Mouse (Mus musculus) lung, adult 2 months (tissue): ENCODE data around the gene Gm20388. TPM values are rescaled to one million over a fixed set of nuclear protein-coding genes. Genes with fewer than 3 reads are reported as not detected.

Source experiments
- DNase-seq: peaks from one replicate; pipeline ENCODE4 v3.0.0; 2022
- H3K4me1 ChIP-seq: fragments of 200-500 bp; 2 replicates; pipeline ENCODE4 v1.6.1; 2011; ENCODE audit warnings: low read length; ENCODE audit not compliant: control insufficient read depth, insufficient read depth
- H3K4me3 ChIP-seq: fragments of 200-500 bp; replicated peaks from 2 replicates; pipeline ENCODE3; 2011; ENCODE audit warnings: low read depth, mild to moderate bottlenecking, control low read depth, low read length; ENCODE audit errors: extremely low read depth
- CTCF ChIP-seq: fragments of 200-500 bp; IDR thresholded peaks from 2 replicates; pipeline ENCODE4 v1.5.1; 2011; ENCODE audit warnings: mild to moderate bottlenecking, low read length, control low read depth; ENCODE audit not compliant: insufficient read depth
- POLR2A ChIP-seq: fragments of 200-500 bp; IDR thresholded peaks from 2 replicates; pipeline ENCODE4 v1.6.1; 2011; ENCODE audit warnings: low read depth, mild to moderate bottlenecking, control low read depth, low read length, borderline replicate concordance; ENCODE audit errors: extremely low read depth
- WGBS: fragments of 180-500 bp; shearing (Covaris S2); methylation state at CpG from one replicate; pipeline ENCODE4 v1.1.7; 2018; 5-methylcytosine and 5-hydroxymethylcytosine counted together
- polyA plus RNA-seq: library from polyadenylated mRNA; depleted of rRNA; stranded (reverse); fragments of >200 nt; gene quantifications from 2 replicates; pipeline ENCODE4 v1.2.3, GENCODE M21; 2012

The Gm20388 gene
- polyA plus RNA-seq, 1 experiment: 67.8 TPM

DNA sequence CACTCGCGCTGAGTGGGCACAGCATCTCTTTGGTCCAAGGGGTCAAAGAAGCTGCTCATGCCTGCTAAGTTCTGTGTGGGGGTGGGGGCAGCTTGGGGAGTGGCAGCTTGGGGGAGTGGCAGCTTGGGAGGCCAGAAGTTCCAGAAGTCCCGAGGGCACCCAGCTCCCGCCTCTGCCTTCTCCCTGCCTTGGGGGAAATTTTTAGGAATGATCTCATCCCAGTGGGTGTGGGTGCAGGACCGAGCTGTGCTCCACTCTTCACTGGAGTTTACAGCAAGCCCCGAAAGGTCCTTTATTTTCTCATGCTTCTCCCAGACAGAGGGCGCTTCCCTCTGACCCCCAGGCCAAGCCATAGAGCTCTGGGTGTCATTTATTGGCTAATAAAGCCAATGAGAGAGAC is 2126.6 kb downstream of the Gm20388 start:
- TF ChIP-seq CTCF: no peak
- TF ChIP-seq POLR2A: no peak
- Histone ChIP-seq H3K4me1 (no peaks in the 10 kb centered on the region), H3K4me3 (no peak overlapping the region)
- 69% methylated on average over 7 of the region's 7 CpGs for WGBS
- DNase-seq: no peak

DNA sequence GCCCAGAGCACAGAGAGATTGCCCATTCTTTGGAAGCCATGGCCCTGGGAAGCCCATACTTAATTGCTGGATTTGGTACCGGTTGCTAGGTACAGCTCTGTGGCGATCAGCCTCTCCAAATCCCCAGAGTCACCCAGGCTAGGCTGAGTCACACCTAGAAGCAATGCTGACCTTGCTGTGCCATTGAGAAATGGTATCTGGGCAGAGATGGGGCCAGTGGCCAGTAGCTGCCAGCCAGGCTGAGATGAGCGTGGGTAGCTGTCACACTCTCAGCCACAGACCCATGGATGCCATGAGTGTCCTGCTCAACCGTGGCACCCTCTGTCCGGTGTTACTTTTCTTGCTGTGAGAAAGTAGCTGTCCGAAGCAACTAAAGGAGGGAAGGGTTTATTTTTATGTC is 2127.4 kb downstream of the Gm20388 start:
- H3K4me3 ChIP-seq: no peak overlapping the region
- no peak for DNase-seq
- no peaks in the 10 kb centered on the region for H3K4me1 ChIP-seq
- WGBS: 94% methylated on average over 6 of the region's 6 CpGs
- TF ChIP-seq POLR2A (no peak), CTCF (no peak)

DNA sequence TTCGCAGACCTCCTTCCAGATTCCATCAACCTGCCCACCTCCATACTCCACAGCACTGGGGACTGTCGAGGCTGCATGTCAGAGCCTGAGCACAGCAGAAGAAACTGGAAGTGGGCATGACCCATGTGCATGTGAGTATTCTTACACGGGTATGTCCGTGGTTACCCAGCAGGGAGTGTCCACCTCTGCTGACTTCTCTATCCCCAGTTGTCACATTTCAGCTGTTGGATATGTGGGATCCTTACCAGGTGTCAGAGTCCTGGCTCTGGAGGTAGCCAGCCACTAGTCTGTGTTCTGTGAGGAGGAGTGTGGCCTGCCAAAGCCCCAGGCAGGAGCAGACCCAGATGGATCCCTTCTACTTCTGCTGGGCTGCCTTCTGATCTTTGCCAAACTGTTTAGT is 2128.8 kb downstream of the Gm20388 start:
- Histone ChIP-seq H3K4me3 (no peak overlapping the region), H3K4me1 (no peaks in the 10 kb centered on the region)
- no peak for DNase-seq
- WGBS: 69% methylated on average over 4 of the region's 4 CpGs
- TF ChIP-seq CTCF: no peak
- no peak for TF ChIP-seq POLR2A

DNA sequence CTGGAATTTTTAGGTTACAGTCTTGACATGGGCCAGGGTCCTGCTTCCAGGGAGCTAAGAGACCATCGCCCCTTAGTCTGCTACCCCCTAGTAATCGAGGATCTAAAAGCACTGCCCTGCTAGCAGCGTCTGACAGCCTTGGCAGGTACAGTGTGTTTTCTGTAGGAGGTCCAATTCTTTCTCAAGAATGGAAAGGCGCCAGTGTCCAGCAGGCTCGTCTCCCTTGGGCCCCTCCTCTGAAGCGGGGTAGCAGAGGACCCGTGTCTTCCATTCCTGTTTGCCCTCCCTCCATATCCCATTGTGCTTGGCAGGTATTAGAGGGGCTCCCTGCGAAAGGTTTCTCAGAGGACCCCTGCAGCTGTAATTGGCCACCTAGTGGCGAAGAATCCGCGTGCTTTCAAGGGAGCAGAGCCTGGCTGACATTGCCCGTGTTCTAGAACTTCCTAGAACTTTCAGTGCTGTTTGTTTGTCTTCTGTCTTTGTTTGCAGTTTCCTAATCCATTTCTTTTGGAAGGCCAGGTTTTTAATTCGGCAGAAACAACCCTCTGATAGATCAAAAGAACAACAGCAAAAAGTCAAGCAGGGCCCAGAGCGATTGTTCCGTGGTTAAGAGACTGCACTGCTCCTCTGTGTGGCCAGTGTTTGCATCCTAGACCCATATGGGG is 2136.7 kb downstream of the Gm20388 start:
- WGBS: 53% methylated on average over 15 of the region's 15 CpGs
- Histone ChIP-seq H3K4me1 (no peaks in the 10 kb centered on the region), H3K4me3 (no peak overlapping the region)
- no peak for DNase-seq
- peak; percentile 33 for TF ChIP-seq CTCF
- TF ChIP-seq POLR2A: no peak

DNA sequence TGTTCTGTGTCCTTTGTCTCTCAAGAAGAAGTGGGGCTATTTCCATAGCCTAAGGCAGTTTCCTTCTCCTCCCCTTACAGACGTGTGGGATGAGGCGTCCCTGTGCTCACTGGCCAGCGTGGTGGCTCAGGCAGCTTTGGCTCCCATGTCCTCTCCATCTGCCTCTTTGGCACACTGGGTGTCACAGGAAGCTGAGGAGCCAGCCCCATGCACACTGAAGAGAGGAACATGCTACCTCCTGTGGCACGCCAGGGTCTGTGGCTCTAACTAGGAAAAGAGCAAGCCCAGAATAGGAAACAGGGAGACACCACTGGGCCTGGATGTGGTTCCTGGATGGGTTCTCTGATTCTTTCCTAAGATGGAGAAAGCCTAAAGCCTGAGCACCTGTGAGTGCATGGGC is 2138.6 kb downstream of the Gm20388 start:
- DNase-seq: no peak
- H3K4me3 ChIP-seq: no peak overlapping the region
- no peaks in the 10 kb centered on the region for H3K4me1 ChIP-seq
- TF ChIP-seq CTCF (no peak), POLR2A (no peak)
- WGBS: 89% methylated on average over 4 of the region's 4 CpGs

DNA sequence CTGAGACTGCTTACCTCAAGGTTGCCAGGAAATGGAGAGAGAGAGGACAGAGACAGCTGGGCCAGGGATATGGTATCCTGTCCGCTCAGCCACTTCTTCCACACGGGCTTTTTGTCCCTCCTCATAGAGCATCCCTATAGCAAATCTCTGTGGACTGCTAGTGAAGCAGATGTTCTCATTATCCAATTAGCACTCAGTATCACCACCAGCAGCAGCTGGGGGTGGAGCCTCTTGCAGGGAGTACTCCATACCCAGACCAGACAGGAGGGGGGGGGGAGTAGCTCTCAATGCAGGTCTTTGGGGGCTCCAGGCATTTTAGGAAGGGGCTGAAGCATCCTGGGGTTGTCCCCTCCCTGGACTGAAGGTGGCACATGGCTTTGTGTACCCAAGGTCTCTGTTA is 2139.3 kb downstream of the Gm20388 start:
- WGBS: 60% methylated on average over 2 of the region's 2 CpGs

DNA sequence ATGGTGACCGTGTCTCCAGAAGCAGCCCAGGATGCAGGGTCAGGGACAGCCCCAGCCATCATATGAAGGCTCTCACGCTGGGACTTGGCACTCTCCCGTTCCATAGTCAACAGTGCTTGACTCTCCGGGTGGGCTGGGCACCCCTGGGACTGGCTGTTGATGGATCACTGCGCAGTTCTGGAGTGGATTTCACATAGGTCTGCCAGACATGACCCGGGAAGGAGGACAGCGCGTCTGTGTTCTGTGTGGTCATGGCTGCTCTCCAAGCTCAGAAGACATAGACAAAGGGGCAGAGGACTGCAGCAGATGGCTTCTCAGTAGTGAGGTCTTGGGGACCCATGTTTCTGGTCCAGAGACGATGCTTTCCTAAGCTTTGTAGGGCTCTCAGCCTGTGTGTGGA is 2140.0 kb downstream of the Gm20388 start:
- no peak for TF ChIP-seq POLR2A
- TF ChIP-seq CTCF: no peak
- DNase-seq: no peak
- 69% methylated on average over 9 of the region's 9 CpGs for WGBS

More for the DNA sequence above, 2139.3 kb downstream of the Gm20388 start:
- TF ChIP-seq CTCF (no peak), POLR2A (no peak)
- H3K4me1 ChIP-seq: no peaks in the 10 kb centered on the region
- no peak for DNase-seq
- H3K4me3 ChIP-seq: no peak overlapping the region

DNA sequence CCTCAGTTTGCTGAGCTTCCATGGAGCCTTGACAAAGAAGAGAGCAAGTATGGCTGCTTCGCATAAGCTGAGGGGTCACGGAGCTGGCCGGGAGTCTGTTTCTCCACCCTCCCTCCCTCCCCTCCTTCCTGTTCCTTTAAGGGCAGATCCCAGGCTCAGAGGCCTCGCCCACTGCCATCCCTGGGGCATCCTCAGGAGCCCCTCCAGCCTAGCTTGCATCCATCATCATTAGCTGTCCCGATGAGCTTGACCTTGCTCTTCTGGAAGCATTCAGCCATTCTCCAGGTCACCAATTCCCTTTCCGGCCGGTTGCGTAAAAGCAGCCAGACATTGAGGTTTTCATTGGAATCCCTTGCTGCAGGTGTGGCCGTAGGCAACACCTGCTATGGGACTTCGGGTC is 2144.7 kb downstream of the Gm20388 start:
- no peak for DNase-seq
- no peaks in the 10 kb centered on the region for H3K4me1 ChIP-seq
- 45% methylated on average over 10 of the region's 10 CpGs for WGBS
- no peak for TF ChIP-seq CTCF
- TF ChIP-seq POLR2A: no peak
- H3K4me3 ChIP-seq: no peak overlapping the region

More for the DNA sequence above, 2140.0 kb downstream of the Gm20388 start:
- H3K4me3 ChIP-seq: no peak overlapping the region
- no peaks in the 10 kb centered on the region for H3K4me1 ChIP-seq

DNA sequence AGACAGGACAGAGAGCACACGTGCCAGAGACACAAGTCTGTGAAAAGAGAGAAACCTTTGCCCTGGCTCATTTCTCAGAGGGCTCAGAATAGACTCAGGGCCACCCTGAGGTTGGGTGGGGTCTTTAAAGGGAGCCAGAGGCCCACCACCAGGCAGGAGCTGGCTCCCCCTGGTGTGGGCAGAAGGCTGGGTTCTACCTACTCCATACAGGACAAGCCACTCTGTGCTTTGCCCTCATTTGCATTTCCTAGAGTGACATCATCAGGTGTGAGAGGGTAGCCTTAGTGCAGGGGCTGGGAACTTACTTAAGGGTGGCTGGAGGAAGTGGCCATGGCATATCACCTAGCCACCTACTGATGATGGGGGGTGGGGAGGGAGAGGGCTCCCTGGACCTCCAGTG is 2145.5 kb downstream of the Gm20388 start:
- 29% methylated on average over 1 of the region's 1 CpGs for WGBS
- no peak for DNase-seq
- H3K4me1 ChIP-seq: no peaks in the 10 kb centered on the region
- H3K4me3 ChIP-seq: no peak overlapping the region
- TF ChIP-seq CTCF (no peak), POLR2A (no peak)

DNA sequence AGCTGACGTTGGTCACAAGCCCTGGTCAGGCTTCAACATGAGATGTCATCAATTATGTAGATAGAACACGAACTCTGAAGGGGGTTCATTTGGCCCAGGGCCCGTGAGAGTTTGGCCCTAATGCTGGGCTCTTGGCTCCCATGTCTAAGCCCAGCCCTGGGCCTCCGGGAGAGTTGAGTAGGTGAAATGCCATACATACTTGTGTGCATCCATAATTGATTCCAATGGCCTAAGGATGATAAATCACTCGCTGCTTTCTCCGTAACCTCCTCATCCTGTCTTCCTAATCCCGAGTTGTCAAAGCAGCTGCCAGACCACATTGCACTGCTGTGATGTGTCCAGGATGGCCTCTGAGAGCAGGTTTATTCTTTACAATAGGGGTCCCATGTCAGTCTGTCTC is 2146.2 kb downstream of the Gm20388 start:
- H3K4me1 ChIP-seq: no peaks in the 10 kb centered on the region
- H3K4me3 ChIP-seq: no peak overlapping the region
- no peak for DNase-seq
- TF ChIP-seq CTCF (no peak), POLR2A (no peak)
- 52% methylated on average over 7 of the region's 7 CpGs for WGBS
